Mouse (Mus musculus): ENCODE data around the gene Grm1.

The Grm1 gene

DNA sequence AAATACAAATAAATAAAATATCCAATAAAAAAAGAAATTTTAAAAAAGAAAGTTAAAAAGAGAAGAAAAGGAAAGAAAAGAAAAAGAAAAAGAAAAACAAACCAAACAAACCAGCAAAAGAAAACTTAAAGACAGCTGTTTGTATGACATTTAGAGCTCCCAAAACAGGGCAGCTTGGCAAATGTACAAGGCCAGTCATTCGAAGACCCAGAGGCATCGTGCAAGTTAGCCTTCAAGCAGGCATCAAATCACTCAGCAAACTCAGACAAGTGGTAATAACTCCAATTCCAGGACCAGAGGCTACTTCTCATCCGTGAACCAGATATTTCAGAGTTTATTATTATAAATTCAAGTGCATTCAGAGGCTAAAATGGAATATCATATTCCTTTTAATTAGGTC lies 355.7 kb downstream of the Grm1 start:
- DNase-seq (ENCODE audit: low spot score), result no peak

- no peak for DNase-seq (ENCODE audit: low spot score)
These were observed 371.3 kb downstream of the Grm1 start for GRCm38 (mm10) chr10:10710837-10711236.

- no peak for DNase-seq (ENCODE audit: low spot score)
These were observed 371.8 kb downstream of the Grm1 start for GRCm38 (mm10) chr10:10710359-10710758.

DNA sequence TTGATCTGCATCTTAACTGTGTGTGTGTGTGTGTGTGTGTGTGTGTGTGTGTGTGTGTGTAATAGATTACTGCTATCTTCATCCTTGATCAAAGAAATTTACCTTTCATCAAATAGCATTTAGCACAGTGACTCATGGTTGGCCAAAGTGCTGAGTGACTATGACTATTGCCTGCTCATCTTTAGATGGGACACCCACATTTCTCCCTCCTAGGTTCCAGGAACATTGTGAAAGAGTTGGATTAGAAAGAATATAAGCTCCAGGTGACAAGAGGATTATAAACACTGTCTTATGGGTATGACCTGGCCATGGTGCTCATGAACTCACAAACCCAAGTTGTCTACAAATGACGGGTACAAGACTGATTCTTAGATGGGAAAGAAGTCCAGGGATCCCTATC lies 374.1 kb downstream of the Grm1 start:
- DNase-seq (ENCODE audit: low spot score), result no peak

DNA sequence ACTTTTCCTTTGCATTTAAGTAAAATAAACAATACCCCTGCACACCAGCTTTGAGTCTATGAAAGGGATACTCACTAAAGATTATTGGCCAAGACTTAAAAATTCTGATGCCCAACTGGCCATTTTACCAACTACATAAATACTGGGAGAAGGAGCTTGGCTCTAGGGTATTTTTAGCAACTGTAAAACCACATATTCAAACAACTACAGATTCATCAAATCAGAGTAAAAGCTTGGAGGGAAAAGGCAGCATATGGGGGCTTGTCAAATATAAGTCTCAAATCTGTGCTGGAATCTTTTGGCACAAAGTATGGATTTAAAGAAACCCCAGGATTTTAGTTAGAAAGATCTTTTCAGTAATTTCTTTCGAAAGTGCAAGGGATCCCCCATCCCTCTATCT lies 380.8 kb downstream of the Grm1 start:
- no peak for DNase-seq (ENCODE audit: low spot score)

GRCm38 (mm10) chr10:10700903-10701302 lies 381.3 kb downstream of the Grm1 start:
- no peak for DNase-seq (ENCODE audit: low spot score)

GRCm38 (mm10) chr10:10697497-10697896 lies 384.7 kb downstream of the Grm1 start:
- DNase-seq (ENCODE audit: low spot score), result no peak

DNA sequence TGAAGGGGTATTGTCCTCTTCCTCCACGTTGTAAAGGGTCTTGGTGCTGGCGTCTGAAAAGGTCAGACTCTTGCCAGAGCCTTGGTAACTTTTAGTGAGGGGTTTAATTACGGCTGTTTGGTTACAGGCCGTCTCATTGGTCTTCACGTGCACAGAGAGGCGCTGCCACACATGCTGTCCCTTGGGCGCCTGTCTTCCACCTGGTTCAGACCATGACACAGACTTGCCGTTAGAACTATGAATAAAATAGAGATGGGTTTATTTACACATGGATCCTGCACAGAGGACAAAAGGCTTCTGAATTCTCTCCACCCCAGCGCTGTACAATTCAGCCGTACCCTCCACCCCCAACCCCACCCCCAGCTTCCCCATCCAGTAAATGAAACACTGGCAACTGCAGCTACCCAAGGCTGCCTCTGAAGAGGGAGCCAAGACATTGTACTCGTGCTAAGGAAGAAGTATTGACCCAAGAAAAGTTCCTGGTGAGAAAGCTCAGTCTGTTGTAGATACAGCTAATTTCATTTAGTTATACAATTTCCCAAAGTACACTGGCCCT lies 392.4 kb downstream of the Grm1 start:
- DNase-seq (ENCODE audit: low spot score), result no peak

- DNase-seq (ENCODE audit: low spot score), result no peak
These were observed 393.1 kb downstream of the Grm1 start for GRCm38 (mm10) chr10:10688907-10689667.

DNA sequence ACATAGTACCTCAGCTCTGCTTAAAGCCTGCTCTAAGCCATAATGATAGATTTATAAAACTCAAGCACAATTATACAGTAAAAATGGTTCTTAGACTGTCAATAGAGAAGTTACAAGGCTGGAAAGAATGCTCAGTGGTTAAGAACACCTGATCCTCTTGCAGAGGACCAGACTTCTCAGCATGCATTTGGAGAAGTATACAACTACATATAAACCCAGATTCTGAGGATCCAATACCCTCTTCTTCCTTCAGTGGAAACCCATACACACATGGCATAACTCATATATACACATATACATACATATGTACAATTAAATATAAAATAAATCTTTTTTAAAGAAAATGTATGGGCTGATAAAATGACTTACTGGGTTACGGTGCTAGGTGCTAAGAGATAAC lies 401.1 kb downstream of the Grm1 start, which contains the start of gene Gm10944:
Gene Gm10944 (plus strand): TSS at position 301 of the 400 bp plus-strand sequence.
- no peak for DNase-seq (ENCODE audit: low spot score)

DNA sequence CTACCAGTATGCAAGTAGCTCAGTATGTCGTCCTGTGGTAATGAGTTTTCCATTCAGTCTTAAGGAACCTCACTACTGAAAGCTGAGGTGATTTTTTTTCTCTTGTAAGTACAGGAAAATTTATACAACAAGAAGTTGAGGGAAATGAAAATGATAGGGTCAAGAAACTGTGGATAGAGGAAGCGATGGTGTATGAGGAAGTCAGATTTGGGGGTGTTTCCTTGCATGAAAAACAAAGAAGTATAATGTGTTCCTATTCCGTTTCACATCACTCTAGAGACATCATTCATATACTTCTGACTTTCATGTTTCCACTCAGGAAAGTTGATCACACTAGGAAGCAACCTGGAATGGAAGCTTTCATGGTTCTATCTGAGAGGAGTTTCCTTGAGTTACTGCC lies 422.2 kb downstream of the Grm1 start:
- no peak for DNase-seq (ENCODE audit: low spot score)

GRCm38 (mm10) chr10:10659161-10659560 lies 423.0 kb downstream of the Grm1 start:
- no peak for DNase-seq (ENCODE audit: low spot score)

- no peak for DNase-seq (ENCODE audit: low spot score)
These were observed 425.5 kb downstream of the Grm1 start for GRCm38 (mm10) chr10:10656621-10657020.

GRCm38 (mm10) chr10:10655991-10656390 lies 426.2 kb downstream of the Grm1 start:
- no peak for DNase-seq (ENCODE audit: low spot score)

All from left cerebral cortex, adult 11 months (tissue).